Mouse (Mus musculus) heart, adult 2 months (tissue): Measurements from ENCODE around the gene Wdr41. TPM values are rescaled to one million over a fixed set of nuclear protein-coding genes. Genes with fewer than 3 reads are reported as not detected.

ENCODE experiments used
- DNase-seq, 2 experiments: peaks; one replicate each; pipeline ENCODE4 v3.0.0; 2021
- H3K27ac ChIP-seq: fragments of 200-600 bp; 2 replicates; pipeline ENCODE4 v1.8.1; 2022
- H3K27me3 ChIP-seq: fragments of 200-500 bp; 2 replicates; pipeline ENCODE4 v1.6.1; 2012; ENCODE audit warnings: mild to moderate bottlenecking, low read length, inconsistent platforms, mixed read lengths; ENCODE audit not compliant: control insufficient read depth, insufficient read depth
- H3K36me3 ChIP-seq: fragments of 200-500 bp; 2 replicates; pipeline ENCODE4 v1.6.1; 2012; ENCODE audit warnings: low read length, inconsistent platforms; ENCODE audit not compliant: control insufficient read depth, insufficient read depth
- H3K4me1 ChIP-seq: fragments of 200-500 bp; 2 replicates; pipeline ENCODE4 v1.6.1; 2011; ENCODE audit warnings: low read length; ENCODE audit not compliant: control insufficient read depth, insufficient read depth
- H3K4me3 ChIP-seq: fragments of 200-600 bp; 2 replicates; pipeline ENCODE4 v1.8.1; 2022
- H3K79me2 ChIP-seq: fragments of 200-500 bp; replicated peaks from 2 replicates; pipeline ENCODE4 v1.6.1; 2012; ENCODE audit warnings: mild to moderate bottlenecking, inconsistent platforms, low read length, moderate library complexity, mixed read lengths; ENCODE audit not compliant: control insufficient read depth, insufficient read depth
- H3K9ac ChIP-seq: fragments of 200-500 bp; 2 replicates; pipeline ENCODE4 v1.6.1; 2012; ENCODE audit warnings: low read depth, mild to moderate bottlenecking, control low read depth, inconsistent platforms, low read length, mixed read lengths
- CTCF ChIP-seq: fragments of 200-600 bp; IDR thresholded peaks from 2 replicates; pipeline ENCODE4 v1.8.1; 2022; ENCODE audit warnings: antibody characterized with exemption, mild to moderate bottlenecking, moderate library complexity
- EP300 ChIP-seq: fragments of 200-500 bp; IDR thresholded peaks from 2 replicates; pipeline ENCODE4 v1.6.1; 2011; ENCODE audit warnings: low read depth, low read length, control low read depth; ENCODE audit not compliant: insufficient read depth
- POLR2A ChIP-seq: fragments of 200-500 bp; IDR thresholded peaks from 2 replicates; pipeline ENCODE4 v1.6.1; 2011; ENCODE audit warnings: mild to moderate bottlenecking, low read depth, low read length, control low read depth; ENCODE audit not compliant: insufficient read depth
- WGBS: fragments of 180-500 bp; shearing (Covaris S2); methylation state at CpG from one replicate; pipeline ENCODE4 v1.1.7; 2018; 5-methylcytosine and 5-hydroxymethylcytosine counted together
- intact Hi-C: fragments of 180-260 bp; cut with DNase I; formaldehyde crosslinking; loops from one replicate; pipeline ENCODE4 v1.15.1; 2025
- long read RNA-seq: library from polyadenylated mRNA; stranded (forward); transcript quantifications from one replicate; pipeline ENCODE4 v2.0.0, GENCODE M21; 2021
- polyA plus RNA-seq: library from polyadenylated mRNA; depleted of rRNA; stranded (reverse); fragments of >200 nt; gene quantifications from 2 replicates; pipeline ENCODE4 v1.2.3, GENCODE M21; 2012; rRNA removed
- total RNA-seq, 2 experiments: library from RNA; stranded (reverse); gene quantifications; 2 replicates each; pipeline ENCODE4 v1.2.3; 2021

The Wdr41 gene
- total RNA-seq = 10 to 100 TPM; 16.7 to 18.3 TPM
- polyA plus RNA-seq = 12.4 and 21.9 TPM in 2 replicates
- long read RNA-seq, partial matches to known transcripts = 13 of 14 reads
- long read RNA-seq, other reads (novel, unspliced or antisense) = 1 of 14 reads

DNA sequence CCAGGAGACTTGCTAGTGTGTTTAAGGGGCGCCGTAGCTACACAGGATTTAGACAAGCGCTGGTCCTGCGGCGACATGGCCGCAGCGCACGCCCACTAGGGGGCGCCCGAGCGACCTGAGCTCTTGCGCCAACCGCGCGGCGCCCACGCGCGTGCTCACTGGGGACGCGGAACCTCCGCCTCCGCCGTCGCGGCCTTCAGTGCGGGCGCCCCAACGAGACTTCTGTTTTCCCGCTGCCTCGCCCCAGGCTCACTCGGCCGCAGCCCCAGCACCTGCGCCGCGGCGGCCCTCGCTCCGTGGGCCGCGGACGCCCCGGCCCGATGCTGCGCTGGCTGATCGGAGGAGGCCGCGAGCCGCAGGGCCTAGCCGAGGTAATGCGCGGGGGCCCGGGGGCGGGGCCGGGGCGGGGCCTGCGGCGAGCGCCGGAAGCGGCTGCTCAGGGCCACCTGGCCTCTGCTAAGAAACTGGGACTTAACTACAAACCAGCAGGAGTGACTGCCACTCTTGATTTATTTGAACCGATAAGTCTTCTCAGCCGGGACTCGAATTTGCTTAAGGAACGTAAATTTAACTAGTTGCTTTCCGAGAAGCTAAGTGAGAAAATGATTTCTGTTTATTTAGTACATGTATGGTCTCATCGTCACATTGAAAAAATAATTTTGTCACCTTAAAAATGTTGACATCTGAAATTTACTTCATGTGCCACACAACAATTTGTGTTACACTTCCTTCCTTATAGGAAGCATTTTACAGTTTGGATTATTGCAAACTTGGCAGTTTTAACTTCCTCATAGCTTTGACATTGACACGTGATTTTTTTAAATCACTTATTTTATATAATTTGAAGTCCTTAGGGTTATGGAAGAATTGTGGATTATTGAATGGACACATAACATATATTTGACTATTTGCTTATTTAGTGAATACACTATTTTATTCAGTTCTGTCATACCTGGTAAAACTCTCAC, at the start of gene Wdr41:
Gene Wdr41, plus strand, starts transcription at position 126 of the 968 bp plus-strand sequence.
- Histone ChIP-seq H3K9ac (peak within 1 kb of the TSS; percentile 97), H3K27ac (peak within 1 kb of the TSS; percentile 98), H3K4me1 (peaks cover 1% of the 10 kb centered on the region), H3K79me2 (no peaks in the 10 kb centered on the region), H3K4me3 (peak within 1 kb of the TSS; percentile 61), H3K36me3 (no peaks in the 10 kb centered on the region), H3K27me3 (no peaks in the 10 kb centered on the region)
- intact Hi-C loops = loop anchor here (5.0 kb wide), 1 partner anchor 371 kb away; no protein-coding TSS in a partner anchor
- TF ChIP-seq CTCF = no peak; the same call in 1 of the 2 replicates
- no peak for TF ChIP-seq POLR2A
- TF ChIP-seq EP300 = 0 out of 2 replicates have a peak, but pooled peaks have one; percentile 25
- DNase-seq = peak; percentile 94
- WGBS = 1% methylated on average over 65 of the region's 68 CpGs

DNA sequence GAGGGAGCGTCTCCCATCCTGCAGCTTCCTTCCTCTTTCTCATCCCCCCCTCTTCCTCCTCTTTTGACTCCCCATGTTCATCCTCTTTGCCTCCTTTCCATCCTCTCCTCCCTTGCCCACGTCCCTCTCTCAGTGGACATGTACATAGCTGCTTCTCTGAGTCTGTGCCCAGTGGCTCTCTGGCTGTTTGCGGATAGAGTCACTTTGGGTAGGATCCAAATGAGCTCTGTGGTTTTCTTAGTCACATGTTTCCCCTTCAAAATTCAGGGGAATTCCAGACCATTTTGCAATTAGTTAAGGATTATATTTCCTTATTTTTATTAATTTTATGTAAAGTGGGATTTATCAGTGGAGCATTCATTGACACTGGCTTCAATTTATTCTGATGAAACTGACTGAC, 48.1 kb upstream of the Wdr41 start:
- intact Hi-C loops = no loop called here
- TF ChIP-seq POLR2A (no peak), EP300 (no peak), CTCF (no peak)
- Histone ChIP-seq H3K36me3 (no peaks in the 10 kb centered on the region), H3K4me3 (no peak overlapping the region), H3K4me1 (no peaks in the 10 kb centered on the region), H3K27me3 (peaks cover 4% of the 10 kb centered on the region; the same call in 1 of the 2 replicates), H3K27ac (no peak overlapping the region), H3K9ac (no peak overlapping the region), H3K79me2 (no peaks in the 10 kb centered on the region)
- DNase-seq = no peak
- WGBS = 62% methylated on average over 3 of the region's 3 CpGs

DNA sequence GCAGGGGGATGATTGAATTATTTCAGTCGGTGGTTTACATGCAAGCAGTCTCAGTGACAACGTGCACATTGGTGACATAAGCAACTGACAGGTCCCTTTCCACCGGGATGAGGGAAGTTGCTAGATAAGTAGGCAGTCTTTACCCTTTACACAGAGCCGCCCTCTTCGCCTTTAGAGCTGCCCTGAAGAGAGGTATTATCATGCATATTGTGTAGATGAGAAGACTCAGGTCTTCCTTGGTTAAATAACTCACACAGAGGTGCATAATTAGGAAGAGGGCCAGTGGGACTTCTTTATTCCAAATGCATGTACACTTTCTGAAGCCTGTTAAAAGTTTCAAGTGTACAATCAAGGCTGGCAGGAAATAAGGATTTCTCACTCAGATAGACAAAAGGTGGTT, 37.7 kb upstream of the Wdr41 start:
- H3K79me2 ChIP-seq = no peaks in the 10 kb centered on the region
- H3K4me1 ChIP-seq = no peaks in the 10 kb centered on the region
- 59% methylated on average over 5 of the region's 5 CpGs for WGBS
- no peak for DNase-seq
- H3K27me3 ChIP-seq = no peaks in the 10 kb centered on the region
- H3K4me3 ChIP-seq = no peak overlapping the region
- H3K9ac ChIP-seq = no peak overlapping the region
- TF ChIP-seq EP300 = no peak
- TF ChIP-seq POLR2A = no peak
- no peak for TF ChIP-seq CTCF
- intact Hi-C loops = no loop called here
- H3K27ac ChIP-seq = no peak overlapping the region
- H3K36me3 ChIP-seq = no peaks in the 10 kb centered on the region

DNA sequence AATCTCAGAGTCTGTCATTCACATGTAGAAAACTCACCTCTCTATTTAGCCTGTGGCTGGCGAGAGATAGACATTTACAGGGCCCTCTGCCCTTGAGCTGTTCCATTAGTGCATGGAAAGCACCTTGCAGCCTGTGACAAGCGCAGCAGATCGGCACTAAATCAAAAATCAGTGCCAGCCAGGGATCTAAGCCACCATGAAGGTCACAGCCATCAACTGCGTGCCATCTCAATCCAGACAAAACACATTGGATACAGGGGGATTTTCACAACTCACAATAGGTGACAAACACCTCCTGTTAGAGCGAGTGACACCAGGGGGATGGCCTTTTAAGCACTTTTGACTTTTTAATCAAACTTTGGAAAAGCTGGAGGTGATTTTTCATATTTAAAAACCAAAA, 36.0 kb upstream of the Wdr41 start:
- WGBS = 57% methylated on average over 5 of the region's 5 CpGs
- DNase-seq = peak in 1 of 2 experiments; percentile 8
- intact Hi-C loops = loop anchor here (5.0 kb wide), 1 partner anchor 378 kb away; no protein-coding TSS in a partner anchor

DNA sequence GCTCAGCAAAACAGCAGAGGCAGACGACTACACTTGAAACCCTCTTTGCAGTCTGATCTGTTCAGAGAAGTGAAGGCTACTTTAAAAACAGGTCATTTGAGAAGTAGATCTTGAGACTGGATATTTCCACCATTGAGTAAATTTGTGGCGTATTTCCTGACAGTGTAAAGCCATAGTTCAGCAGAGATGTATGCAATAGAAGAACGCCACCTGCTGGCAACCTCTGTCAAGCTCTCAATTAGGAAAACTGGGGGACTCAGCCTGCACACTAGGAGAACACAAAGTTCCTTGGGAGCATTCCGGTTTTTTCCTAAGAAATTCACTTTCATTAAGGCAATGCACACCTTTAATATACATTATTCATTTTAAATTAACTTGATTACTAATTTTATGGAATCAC, 34.9 kb upstream of the Wdr41 start:
- Histone ChIP-seq H3K4me1 (no peaks in the 10 kb centered on the region), H3K27me3 (no peaks in the 10 kb centered on the region), H3K27ac (no peak overlapping the region), H3K79me2 (no peaks in the 10 kb centered on the region), H3K9ac (no peak overlapping the region), H3K36me3 (no peaks in the 10 kb centered on the region), H3K4me3 (no peak overlapping the region)
- TF ChIP-seq EP300 (no peak), CTCF (peak; percentile 84), POLR2A (no peak)
- DNase-seq = peak; percentile 20 to 53
- WGBS = 14% methylated on average over 4 of the region's 4 CpGs
- intact Hi-C loops = loop anchor here (1.0 to 5.0 kb wide), 2 partner anchors 379 to 490 kb away; no protein-coding TSS in a partner anchor

More for the DNA sequence above, 36.0 kb upstream of the Wdr41 start:
- Histone ChIP-seq H3K4me3 (no peak overlapping the region), H3K4me1 (no peaks in the 10 kb centered on the region), H3K9ac (no peak overlapping the region), H3K36me3 (no peaks in the 10 kb centered on the region), H3K27me3 (no peaks in the 10 kb centered on the region), H3K79me2 (no peaks in the 10 kb centered on the region), H3K27ac (no peak overlapping the region)
- TF ChIP-seq POLR2A (no peak), CTCF (no peak), EP300 (no peak)

DNA sequence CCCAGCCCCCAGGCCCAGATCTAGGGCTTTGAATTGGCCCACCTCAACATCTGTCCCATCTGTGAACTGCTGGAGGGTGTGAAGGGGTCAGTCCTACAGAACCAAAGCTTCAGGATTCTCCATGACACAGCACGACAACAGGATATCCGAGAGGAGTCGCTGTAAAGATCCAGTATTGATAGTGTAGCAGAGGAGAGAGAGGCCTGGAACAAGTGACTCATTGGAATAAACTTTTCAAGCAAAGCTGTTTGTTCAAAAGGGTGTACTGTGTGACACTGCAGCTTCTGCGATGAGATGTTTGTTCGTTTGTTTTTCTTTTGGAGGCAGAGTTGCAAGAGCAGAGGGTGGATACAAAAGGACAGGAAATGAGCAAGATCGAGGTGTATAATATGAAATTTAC, 20.2 kb upstream of the Wdr41 start:
- intact Hi-C loops = no loop called here
- H3K4me3 ChIP-seq = no peak overlapping the region
- H3K9ac ChIP-seq = no peak overlapping the region
- H3K27me3 ChIP-seq = no peaks in the 10 kb centered on the region
- WGBS = 31% methylated on average over 6 of the region's 6 CpGs
- no peak for DNase-seq
- no peaks in the 10 kb centered on the region for H3K79me2 ChIP-seq
- TF ChIP-seq EP300 (no peak), CTCF (no peak), POLR2A (no peak)
- no peaks in the 10 kb centered on the region for H3K36me3 ChIP-seq
- H3K27ac ChIP-seq = no peak overlapping the region
- no peaks in the 10 kb centered on the region for H3K4me1 ChIP-seq
